Mouse (Mus musculus) 3T3-L1 (cell line): ENCODE data around the gene Ier3.

Source experiments
- DNase-seq: peaks from one replicate; pipeline ENCODE4 v3.0.0-alpha.2; 2015; ENCODE audit warnings: low read depth, low spot score

The Ier3 gene

DNA sequence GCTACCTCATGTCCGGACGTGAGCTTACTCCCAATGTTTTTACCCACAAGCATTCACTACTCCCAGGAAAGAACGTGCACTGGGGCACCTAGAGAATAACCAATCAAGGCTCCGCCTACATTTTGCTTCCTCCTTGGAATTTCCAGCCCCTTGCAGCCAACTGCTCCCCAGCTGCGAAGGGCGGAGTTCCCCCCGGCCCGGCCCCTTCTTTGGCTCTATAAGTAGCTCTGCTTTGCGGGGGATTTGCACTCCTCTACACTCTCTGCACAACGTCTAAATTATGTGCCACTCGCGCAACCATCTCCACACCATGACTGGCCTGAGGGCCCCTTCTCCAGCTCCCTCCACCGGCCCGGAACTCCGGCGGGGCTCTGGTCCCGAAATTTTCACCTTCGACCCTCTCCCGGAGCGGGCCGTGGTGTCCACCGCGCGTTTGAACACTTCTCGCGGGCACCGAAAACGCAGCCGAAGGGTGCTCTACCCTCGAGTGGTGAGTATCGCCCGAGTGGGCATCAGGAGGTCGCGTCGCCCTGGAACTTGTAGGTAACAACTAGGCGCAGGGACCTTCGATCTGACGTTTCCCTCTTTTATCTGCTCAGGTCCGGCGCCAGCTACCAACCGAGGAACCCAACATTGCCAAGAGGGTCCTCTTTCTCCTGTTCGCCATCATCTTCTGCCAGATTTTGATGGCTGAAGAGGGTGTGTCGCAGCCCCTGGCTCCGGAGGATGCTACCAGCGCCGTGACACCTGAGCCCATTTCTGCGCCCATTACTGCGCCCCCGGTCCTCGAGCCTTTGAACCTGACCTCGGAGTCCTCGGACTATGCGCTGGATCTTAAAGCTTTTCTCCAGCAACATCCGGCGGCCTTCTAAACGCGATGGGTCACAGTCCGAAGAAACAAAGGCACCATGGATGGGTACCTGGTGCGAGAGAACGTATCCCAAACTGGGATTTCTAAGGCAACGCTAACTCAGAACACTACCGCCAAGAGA, at the start of gene Ier3:
Ier3 (plus strand) TSS at position 246 of the 992 bp plus-strand sequence.
- DNase-seq = peak; percentile 95

DNA sequence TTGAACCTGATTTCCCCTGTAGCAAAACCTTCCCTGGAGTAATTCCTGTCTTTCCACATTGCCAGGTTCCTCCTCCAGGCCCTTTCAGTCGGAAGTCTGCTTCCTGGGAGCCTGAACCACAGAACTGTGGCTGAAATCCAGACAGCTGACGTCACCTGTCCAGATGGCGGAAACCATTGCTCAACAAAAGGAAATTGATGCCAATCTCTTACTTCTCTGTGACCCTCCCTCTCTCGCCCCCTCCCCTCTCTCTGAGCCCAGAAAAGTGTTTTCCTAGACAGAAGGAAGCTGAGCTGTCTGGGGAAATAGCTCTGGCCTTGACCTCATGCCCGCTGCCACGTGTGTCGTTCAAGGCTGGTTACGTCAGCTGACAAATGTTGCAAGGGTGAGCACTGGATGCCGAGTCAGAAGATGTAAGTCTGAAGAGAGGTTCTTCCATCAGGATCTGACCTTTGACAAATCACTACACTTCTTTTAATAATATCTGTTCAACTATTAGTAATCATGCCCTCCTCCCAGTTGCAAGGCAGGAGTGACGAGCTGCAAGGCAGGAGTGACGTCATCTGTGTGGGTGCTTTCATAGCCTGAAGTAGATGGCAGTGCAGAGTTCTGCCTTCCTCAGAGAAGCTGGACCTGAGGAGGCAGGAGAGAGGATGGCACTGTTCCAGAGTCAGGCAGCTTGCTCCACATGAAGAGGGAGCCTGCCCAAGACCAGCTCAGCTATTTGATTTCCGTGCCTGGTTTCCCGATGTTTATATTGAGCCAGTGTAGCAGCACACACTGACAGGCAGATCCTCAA, 44.5 kb upstream of the Ier3 start:
- peak; percentile 98 for DNase-seq

DNA sequence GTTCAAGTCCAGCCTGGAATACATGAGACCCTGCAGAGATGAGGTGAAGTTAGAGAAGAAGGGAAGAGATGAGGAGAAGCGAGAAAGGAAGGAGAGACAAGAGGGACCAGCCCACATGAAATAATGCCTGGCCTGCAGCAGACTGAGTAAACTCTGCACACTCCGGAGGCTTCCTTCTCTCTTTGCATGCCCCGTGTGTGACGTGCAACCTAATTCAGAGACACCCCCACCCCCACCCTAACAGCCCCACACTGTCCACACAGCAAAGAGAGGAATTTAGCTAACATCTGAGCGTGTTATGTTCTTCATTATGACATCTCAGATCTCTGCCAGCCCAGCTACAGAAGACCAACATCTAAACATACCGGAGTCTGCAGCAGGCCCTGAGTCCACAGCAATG, 42.5 kb upstream of the Ier3 start:
- DNase-seq = no peak

DNA sequence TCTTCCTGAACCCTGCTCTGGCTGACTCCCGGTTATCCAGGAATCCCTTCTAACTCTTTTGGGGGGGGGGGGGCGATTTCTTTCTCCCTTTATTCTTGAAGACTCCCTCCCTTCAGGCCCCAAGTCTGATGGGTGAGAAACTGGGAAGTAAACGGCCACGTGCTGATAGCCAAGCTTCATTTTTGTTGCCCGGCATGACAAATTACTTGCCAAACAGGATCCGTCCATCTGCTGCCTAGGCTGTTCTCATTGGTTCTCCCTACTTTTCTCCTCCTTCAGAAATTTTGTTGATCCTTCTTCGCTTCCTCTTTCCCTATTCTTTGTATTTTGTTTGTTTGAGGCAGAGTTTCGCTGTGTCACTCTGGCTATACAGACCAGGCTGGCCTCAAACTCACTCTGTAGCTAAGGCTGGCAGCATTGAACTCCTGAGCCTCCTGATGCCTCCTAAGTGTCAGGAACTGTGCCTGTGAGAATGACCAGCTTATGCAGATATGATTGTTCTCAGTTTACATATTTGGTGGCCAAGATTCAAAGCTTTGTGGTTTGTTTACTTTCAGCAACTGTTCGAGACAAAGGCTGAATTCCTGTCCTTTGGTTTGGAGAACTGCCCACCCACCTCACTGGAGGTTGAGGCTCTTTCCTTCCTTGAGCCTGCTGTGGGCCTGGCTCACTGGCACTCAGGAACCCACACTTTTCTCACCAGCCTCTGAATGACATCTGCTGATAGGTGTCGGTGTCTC, 41.8 kb upstream of the Ier3 start:
- DNase-seq = peak; percentile 84

DNA sequence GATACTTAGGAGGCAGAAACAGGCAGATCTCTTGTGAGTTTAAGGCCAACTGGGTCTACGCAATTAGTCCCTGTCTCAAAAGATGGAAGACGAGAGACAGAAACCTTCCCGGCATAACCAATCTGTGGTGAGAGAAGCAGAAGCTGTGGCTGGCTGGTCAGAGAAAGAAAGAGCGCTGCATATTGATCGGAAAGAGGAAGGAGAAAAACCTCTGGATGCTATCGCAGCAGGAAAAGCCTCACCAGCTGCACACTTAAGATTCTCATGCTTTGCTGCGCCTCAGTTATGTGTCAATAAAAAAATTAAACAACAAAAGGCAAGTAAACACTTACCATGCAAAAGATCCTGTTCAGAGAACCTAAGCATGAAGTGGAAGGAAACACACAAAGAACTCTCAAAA, 41.1 kb upstream of the Ier3 start:
- DNase-seq = no peak

DNA sequence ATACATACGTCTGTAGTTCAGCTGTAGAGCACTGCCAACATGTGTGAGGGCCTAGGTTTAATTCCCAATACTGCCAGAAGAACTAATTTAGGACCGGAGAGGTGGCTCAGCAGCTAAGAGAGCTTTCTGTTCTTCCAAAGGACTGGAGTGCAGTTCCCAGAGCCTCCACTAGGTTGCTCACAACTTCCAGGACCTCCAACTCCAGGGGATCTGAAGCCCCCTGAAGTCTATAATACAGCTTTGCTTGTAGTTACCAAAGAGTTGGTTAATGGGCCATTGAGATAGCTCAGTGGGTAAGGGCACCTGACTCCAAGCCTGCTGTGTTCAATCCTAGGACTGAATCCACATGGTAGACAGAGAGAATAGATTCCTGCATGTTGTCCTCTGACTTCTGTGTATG, 39.1 kb upstream of the Ier3 start:
- no peak for DNase-seq

DNA sequence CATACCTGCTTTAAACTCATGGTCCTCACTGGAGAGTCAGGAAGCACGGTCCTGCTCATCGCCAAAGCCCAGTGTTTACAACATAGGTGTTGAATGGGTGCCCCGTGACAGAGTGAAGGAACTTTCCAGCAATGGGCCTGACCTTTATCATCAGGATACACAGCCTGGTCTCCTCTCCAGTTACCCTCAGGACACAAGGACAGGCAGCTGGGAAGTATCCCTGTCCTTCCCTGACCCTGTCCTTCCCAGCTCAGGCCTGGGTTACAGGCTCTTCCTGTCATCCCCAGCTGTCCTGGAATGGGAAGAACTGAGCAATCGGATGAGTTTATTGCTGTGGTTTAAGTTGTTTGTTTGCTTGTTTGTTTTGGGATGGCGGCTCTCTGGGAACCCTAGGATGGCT, 38.6 kb upstream of the Ier3 start:
- DNase-seq = no peak

DNA sequence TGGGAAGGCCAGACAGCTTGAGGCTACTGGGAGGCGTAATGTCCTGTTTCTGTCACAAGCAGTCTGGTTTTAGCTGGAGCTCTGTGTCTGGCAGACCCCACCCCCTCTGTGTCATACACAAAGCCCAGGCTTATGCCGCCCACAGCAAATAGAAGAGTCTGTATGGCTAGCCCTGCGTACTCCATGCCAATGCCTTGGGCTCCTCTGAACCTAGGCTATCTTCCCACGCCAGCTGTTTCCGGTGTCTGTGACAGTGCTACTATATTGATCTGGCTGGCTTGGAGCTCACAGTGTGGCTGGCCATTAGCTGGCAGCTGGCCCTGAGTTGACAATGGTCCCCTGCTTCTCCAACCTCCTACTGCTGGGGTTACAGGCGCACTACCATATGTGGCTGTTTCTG, 37.5 kb upstream of the Ier3 start:
- DNase-seq = no peak

DNA sequence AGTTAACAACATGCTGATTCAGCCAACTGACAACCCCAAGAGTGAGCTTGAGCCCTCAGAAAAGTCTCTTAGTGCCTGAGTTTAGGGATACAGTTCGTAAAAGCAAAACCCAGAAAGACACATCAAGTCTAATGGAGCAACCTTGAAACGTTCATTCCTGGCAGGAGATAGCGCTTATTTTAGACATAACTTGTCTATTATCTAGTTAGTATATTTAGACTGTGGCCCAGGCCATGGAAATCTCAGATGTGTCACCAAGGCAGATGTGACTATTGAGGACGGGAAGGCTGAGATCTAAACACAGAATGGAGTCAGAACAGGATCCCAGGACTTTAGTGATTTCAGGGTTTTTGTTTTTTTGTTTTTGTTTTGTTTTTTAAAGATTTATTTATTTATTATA, 36.3 kb upstream of the Ier3 start:
- DNase-seq = no peak

DNA sequence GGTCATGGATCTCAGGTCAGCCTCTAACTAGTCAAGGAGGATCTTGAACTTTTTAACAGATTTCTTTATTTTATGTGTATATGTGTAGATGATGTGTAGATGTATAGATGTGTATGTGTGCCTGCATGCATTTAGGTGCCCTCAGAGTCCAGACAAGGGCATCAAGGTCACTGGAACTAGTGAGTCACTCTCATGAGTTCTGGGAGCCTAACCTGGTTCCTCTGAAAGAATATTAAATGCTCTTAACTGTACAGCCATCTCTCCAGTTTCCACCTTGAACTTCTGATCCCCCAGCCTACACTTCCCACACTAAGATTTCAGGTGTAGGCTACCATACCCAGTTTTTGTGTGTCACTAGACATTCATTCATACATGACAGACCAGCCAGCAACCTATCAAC, 34.0 kb upstream of the Ier3 start:
- DNase-seq = no peak

DNA sequence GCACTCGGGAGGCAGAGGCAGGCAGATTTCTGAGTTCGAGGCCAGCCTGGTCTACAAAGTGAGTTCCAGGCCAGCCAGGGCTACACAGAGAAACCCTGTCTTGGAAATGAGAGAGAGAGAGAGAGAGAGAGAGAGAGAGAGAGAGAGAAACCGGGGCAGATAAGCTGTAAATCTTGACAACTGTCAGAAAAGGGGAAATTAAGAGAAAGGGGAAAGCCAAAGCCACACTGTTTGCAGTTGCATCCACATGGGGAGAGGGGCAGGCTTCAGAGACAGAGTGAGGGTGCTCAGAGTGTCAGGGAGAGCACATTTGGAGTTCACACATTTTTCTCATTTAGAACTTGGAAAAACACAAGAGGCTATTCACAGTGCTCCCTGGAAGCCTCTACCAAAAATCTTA, 33.5 kb upstream of the Ier3 start:
- no peak for DNase-seq

DNA sequence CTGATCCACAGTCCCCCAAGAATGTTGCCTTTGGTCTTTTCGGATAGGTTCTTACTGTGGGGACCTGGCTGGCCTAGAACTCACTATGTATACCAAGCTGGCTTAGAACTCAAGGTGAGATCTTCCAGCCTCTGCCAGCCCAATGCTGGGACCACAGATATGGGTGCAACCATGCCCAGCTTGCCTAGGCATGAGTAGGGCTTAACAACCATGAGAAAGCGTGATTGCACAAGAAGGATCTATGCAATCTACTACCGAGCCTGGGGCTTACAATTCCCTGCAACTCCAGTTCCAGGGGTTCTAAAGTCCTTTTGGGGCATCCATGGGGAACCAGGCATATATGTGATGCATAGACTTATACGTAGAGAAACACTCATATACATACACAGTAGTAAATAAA, 30.6 kb upstream of the Ier3 start:
- DNase-seq = no peak

DNA sequence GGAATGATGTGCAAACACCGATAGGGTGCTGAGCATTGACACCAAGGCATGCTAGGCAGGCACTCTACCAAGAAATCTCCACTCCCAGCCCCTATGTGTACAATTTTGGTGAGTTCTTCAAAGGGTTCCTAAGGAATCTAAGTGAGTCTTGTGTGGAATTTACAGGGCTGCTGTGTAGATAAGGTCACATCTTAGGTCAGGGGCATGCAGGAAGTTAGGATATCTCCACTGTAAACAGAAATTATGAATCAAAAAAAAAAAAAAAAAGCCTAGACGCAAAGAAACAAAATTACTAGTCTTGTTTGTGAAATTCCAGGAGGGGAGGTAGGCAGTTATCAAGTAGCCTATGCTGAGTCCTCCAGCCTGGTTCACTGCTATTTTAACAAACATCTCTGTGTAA, 28.6 kb upstream of the Ier3 start:
- no peak for DNase-seq

DNA sequence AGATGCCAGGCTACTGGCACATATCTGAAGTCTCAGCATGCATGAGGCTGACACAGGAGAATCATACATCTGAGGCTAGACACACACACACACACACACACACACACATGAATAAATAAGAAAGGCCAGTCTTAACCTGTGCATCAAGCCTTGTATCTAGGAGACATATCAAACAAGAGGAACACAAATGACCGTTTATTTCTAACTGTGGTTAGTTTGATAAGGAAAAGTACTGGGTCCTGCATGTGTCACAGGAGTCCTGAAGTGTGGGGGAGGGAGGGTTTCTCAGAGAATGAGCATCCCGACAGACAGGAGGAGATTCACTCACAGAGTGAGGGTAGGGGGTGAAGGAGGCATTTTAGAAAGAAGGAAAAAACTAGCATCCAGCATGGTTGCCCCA, 26.4 kb upstream of the Ier3 start:
- DNase-seq = no peak

DNA sequence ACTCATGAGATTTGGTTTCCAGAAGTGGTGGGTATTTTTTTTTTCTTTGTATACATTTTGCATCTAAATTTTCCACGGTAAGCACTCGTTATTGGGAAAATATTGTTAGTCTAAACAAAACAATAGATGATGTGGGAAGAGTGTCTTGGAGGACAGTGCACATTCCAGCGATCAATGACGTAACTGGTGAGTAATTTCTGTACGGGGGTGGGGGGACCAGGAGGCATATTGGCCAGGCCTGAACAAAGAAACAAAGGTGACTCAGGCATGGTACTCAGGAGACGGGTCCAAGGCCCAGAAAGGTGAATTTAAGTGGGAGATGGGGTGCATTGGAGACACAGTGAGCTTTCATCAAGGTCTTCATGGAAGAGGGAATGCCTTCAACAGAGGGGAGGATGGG, 25.8 kb upstream of the Ier3 start:
- peak; percentile 66 for DNase-seq

DNA sequence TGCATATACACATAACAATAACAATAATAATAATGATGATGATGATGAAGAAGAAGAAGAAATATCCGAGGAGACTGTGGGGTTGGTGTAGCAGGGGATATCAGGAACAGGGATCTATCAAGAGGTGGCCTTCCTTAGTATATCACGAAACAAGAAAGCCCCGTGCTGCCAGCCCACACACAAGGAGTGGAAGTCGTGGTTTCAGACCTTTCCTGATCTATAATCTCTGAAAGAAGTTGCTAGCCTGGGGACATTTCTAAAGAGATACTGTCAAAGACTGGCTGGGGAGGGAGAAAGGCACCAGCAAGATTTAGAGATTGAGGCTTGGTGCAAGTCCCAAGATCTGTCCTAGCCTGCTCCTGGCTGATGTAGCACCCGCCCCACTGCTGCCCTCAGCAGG, 24.6 kb upstream of the Ier3 start:
- no peak for DNase-seq

DNA sequence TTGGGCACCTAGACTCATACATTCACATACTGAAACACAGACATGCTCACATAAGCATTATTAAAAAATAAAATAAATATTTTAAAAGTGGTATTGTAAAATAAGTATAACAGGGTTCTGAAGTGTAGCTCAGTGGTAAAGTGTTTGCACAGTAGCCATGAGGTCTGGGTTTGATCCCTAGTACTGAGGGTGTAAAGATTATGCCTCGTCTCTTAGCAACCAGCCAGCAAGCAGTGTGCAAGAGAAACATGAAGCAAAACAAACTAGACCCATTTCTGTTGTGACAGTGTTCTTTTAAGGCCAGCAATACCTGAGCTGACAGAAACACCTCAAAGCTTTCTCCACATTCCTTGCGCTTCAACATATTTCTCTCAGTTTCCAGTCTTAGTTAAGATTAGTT, 20.6 kb upstream of the Ier3 start:
- no peak for DNase-seq

DNA sequence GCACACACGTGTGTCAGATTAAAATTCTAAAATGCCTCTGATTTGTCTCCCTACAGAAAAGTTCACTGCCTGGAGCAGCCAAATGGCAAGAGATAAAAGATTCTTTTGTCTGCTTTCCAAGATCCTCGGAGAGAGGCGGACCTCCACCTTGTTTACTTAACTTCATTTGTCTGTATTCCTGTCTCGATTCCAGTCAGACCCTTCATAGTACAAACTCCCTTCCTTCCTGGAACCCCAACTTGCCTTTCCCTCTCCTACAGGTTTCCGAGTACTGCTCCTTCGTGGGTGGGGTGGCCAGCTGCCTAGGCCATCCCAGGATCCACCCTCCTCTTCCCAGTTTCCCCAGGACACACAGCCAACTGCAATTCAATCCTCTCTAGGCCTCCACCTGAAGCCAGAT, 18.5 kb upstream of the Ier3 start:
- no peak for DNase-seq

DNA sequence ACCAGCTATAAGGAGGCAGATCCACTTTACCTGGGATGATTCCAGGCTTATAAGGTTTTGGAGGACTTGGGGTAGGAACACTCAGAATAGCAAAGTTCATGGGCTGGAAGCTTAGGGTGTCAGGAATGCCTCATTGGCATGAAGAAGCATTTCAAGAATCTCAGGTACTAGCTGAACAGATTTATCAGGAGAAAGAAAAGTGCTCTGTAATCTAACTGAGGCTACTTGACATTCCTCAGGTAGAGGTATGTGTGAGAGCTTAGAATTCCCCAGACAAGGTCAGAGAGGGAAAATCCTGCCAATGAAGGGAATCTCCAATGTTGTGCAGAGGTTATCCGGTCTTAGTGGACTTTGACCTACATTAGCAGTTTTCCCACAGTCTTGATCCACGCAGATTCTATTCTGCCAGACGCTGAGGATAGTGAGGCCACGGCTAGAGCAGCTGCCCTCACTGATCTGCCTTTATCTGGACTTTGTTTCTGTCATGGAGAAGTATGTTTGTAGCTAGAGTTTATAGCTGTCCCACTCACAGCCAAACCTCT, 17.6 kb upstream of the Ier3 start:
- no peak for DNase-seq

DNA sequence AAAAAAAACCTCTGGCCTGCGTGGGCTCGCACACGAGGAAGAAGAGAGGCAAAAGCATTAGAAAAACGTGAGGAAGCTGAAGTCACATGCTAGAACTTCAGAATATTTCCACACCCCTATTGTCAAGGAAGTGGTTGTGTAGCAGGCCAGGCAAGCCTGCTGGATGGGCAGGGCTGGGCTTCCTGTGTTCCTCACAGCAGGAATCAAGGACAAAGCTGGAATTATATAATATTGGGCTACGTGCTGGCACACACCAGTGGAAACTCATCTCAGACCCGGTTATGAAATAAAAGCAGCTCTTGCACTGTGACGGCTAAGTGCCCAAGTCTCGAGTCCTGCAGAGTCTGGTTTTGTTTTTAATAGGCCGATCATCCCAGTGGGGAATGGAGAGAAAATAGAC, 13.4 kb upstream of the Ier3 start:
- no peak for DNase-seq

DNA sequence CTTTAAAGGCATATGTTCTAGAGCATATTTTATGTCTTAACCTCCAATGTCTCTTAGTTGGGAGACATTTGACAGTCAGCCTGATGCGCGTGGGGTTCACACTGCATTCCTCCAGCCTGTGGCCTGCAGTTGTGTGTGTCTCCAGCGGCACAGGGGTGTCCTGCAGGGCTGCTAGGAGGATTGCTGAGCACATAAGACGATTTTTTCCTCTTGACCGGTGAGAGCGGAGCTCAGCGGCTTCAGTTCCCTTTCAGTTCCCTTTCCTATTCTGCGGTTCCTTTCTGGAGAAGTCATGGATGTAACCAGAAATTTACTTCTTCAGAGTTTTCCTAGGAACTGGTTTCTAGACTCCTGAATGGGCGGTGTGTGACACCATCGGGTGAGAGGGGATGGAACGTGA, 12.1 kb upstream of the Ier3 start:
- DNase-seq = no peak
